Mouse (Mus musculus) cerebellum, postnatal 36 days (tissue): ENCODE results near the gene Gabrr1.
"Not testable (repeated sequence)": the region's sequence is repeated elsewhere in the genome, so short reads cannot be mapped to it uniquely, and the experiment has no call there.

Experiments
- DNase-seq, 2 experiments: peaks; one replicate each; pipeline ENCODE4 v3.0.0; 2021 to 2022; ENCODE audit warnings: mixed read lengths in 2 of 2

The Gabrr1 gene

GRCm38 (mm10) chr4:33132221-33132620 is at the start of gene Gabrr1:
Gene Gabrr1 (plus strand): TSS chr4:33132521.
- DNase-seq, result no peak

- no peak for DNase-seq
Measured at GRCm38 (mm10) chr4:33099118-33099694, 33.1 kb upstream of the Gabrr1 start.

- no peak for DNase-seq
Measured at GRCm38 (mm10) chr4:33109720-33110458, 22.4 kb upstream of the Gabrr1 start.

GRCm38 (mm10) chr4:33110845-33111244 is 21.5 kb upstream of the Gabrr1 start:
- DNase-seq, result no peak

GRCm38 (mm10) chr4:33111358-33111757 is 21.0 kb upstream of the Gabrr1 start:
- no peak for DNase-seq

GRCm38 (mm10) chr4:33112866-33113265 is 19.5 kb upstream of the Gabrr1 start:
- DNase-seq, result not testable (repeated sequence)

GRCm38 (mm10) chr4:33119118-33119517 is 13.2 kb upstream of the Gabrr1 start:
- DNase-seq, result peak; percentile 82 to 91

GRCm38 (mm10) chr4:33124493-33124892 is 7.8 kb upstream of the Gabrr1 start:
- peak; percentile 60 to 72 for DNase-seq

- peak; percentile 68 to 71 for DNase-seq
Measured at GRCm38 (mm10) chr4:33125409-33126084, 6.8 kb upstream of the Gabrr1 start.

GRCm38 (mm10) chr4:33146679-33147291 is 14.5 kb downstream of the Gabrr1 start:
- no peak for DNase-seq

GRCm38 (mm10) chr4:33147825-33148224 is 15.5 kb downstream of the Gabrr1 start:
- DNase-seq, result peak; percentile 51 to 56

GRCm38 (mm10) chr4:33149150-33149549 is 16.8 kb downstream of the Gabrr1 start:
- no peak for DNase-seq

- DNase-seq, result no peak
Measured at GRCm38 (mm10) chr4:33152087-33153038, 20.0 kb downstream of the Gabrr1 start.

- no peak for DNase-seq
Measured at GRCm38 (mm10) chr4:33183477-33183876, 51.2 kb downstream of the Gabrr1 start.

GRCm38 (mm10) chr4:33188164-33188563 is 55.8 kb downstream of the Gabrr1 start:
- DNase-seq, result peak; percentile 38 to 49

GRCm38 (mm10) chr4:33188781-33189734 is 56.7 kb downstream of the Gabrr1 start:
- DNase-seq, result peak; percentile 97 to 98

GRCm38 (mm10) chr4:33189735-33190036 is 57.4 kb downstream of the Gabrr1 start, which contains the start of gene Pm20d2:
Gene Pm20d2 (minus strand): TSS chr4:33189737.
- DNase-seq, result no peak

GRCm38 (mm10) chr4:33198117-33198516 is 65.8 kb downstream of the Gabrr1 start:
- DNase-seq, result no peak

- peak; percentile 75 to 82 for DNase-seq
Measured at GRCm38 (mm10) chr4:33204682-33205081, 72.4 kb downstream of the Gabrr1 start.

GRCm38 (mm10) chr4:33207551-33207950 is 75.2 kb downstream of the Gabrr1 start:
- no peak for DNase-seq
